Mouse (Mus musculus) regulatory T cell (primary cell): Measurements from ENCODE around the gene Snrnp48.

Source experiments
- in situ Hi-C: fragments of 300-600 bp; cut with MboI, MseI; formaldehyde crosslinking; loops from one replicate; pipeline ENCODE4 v1.15.1; 2025; ENCODE audit warnings: high pct_unique_total_duplicates

The Snrnp48 gene

GRCm38 (mm10) chr13:38258901-38259300, 54.2 kb downstream of the Snrnp48 start:
- in situ Hi-C loops, result no loop called here

GRCm38 (mm10) chr13:38269055-38269692, 64.4 kb downstream of the Snrnp48 start:
- in situ Hi-C loops, result no loop called here

DNA sequence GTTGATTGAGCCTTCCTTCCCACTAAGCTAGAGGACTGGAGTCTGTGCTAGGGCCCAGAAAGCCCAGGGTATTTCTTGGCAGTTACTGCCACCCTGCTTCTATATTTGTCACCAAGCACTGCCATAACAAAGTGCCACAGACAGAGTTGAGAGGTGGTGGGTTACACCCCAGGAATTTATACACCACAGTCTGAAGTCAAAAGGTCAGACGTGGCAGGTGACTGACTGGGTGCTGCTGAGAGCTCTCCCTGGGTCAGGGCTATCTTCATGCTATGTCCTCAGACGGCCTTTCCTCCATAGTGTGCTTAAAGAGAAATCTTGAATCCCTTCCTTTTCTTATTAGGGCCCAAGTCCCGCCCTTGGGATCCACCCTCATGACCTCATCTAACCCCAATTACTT, 67.9 kb downstream of the Snrnp48 start:
- in situ Hi-C loops, result no loop called here
